Mouse (Mus musculus) small intestine, adult 2 months (tissue): ENCODE measurements around the gene Ccdc62. TPM values are rescaled to one million over a fixed set of nuclear protein-coding genes. Genes with fewer than 3 reads are reported as not detected.
A peak's percentile ranks its signal among the peaks of the same experiment; 100 is the strongest.

Experiments used
- H3K27ac ChIP-seq: fragments of 200-500 bp; 2 replicates; pipeline ENCODE4 v1.5.1; 2012; ENCODE audit warnings: low read depth, low read length, control low read depth, inconsistent platforms; ENCODE audit not compliant: insufficient read depth
- H3K27me3 ChIP-seq: fragments of 200-500 bp; 2 replicates; pipeline ENCODE4 v1.6.1; 2012; ENCODE audit warnings: mild to moderate bottlenecking, moderate library complexity, low read length, inconsistent platforms; ENCODE audit not compliant: control insufficient read depth, insufficient read depth
- H3K36me3 ChIP-seq: fragments of 200-500 bp; 2 replicates; pipeline ENCODE4 v1.6.1; 2012; ENCODE audit warnings: mild to moderate bottlenecking, low read length, control low read depth, inconsistent platforms; ENCODE audit not compliant: control insufficient read depth, insufficient read depth
- H3K4me1 ChIP-seq: fragments of 200-500 bp; 2 replicates; pipeline ENCODE4 v1.6.1; 2012; ENCODE audit warnings: low read length, inconsistent platforms, mixed read lengths; ENCODE audit not compliant: control insufficient read depth, insufficient read depth, insufficient read length
- H3K4me3 ChIP-seq: fragments of 200-500 bp; 2 replicates; pipeline ENCODE4 v1.5.1; 2012; ENCODE audit warnings: low read depth, mild to moderate bottlenecking, control low read depth, inconsistent platforms, low read length, moderate library complexity
- CTCF ChIP-seq: fragments of 200-500 bp; IDR thresholded peaks from 2 replicates; pipeline ENCODE4 v1.5.1; 2012; ENCODE audit warnings: low read depth, mild to moderate bottlenecking, control low read depth, inconsistent platforms, low read length, moderate library complexity, mixed read lengths; ENCODE audit not compliant: insufficient replicate concordance, insufficient read length; ENCODE audit errors: extremely low read depth
- POLR2A ChIP-seq: fragments of 200-500 bp; IDR thresholded peaks from 2 replicates; pipeline ENCODE4 v1.6.1; 2012; ENCODE audit warnings: low read depth, mild to moderate bottlenecking, control low read depth, inconsistent platforms, low read length, moderate library complexity
- WGBS: fragments of 180-500 bp; shearing (Covaris S2); methylation state at CpG from one replicate; pipeline ENCODE4 v1.1.7; 2018; 5-methylcytosine and 5-hydroxymethylcytosine counted together
- polyA plus RNA-seq: library from polyadenylated mRNA; depleted of rRNA; stranded (reverse); fragments of >200 nt; gene quantifications from 2 replicates; pipeline ENCODE4 v1.2.3, GENCODE M21; 2012

Ccdc62 gene
- polyA plus RNA-seq, 1 experiment: 1.9 TPM

DNA sequence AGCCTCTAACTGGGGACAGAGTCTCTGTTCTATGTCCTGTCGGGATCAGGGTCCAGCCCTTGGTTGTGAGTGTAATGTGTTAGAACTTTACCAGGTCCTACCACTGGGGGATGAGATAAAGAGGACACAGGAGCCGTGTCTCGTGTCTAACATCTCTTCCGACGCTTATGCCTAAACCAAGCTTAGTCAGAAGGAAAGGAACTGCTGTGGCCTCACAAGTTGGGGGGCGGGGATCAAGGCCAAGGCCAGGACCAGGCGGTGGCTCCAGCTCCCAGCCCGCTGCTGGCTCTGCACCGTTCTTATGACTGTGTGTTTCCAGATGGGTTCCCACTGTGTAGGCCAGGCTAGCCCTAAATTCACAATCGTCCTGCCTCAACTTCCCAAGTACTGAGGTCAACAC, 82.4 kb downstream of the Ccdc62 start:
- H3K27me3 ChIP-seq: no peaks in the 10 kb centered on the region
- peak overlapping the region; percentile 23; the same call in 1 of the 2 replicates for H3K27ac ChIP-seq
- TF ChIP-seq CTCF (no peak), POLR2A (no peak)
- peaks cover 60% of the 10 kb centered on the region for H3K4me1 ChIP-seq
- WGBS: 57% methylated on average over 10 of the region's 10 CpGs
- H3K36me3 ChIP-seq: peaks cover 18% of the 10 kb centered on the region
- no peak overlapping the region for H3K4me3 ChIP-seq

DNA sequence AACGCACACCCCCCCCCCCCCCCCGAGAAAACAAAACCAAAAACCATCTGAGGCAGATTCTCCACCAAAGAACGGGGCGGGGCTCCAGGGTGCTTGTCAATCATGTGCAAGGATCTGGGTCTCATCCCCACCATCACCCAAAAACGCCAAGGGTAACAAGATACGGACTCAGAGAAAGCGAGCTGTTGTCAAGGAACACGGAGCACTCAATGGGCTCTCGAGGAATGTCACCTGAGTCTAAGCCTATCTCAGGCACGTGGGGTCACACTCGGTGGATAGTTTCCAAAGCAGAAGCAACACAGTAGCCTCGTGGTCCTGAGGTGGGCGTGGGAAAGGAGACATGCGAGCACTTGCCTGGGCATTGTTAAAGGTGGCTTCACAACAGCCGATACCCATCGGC, 83.3 kb downstream of the Ccdc62 start:
- Histone ChIP-seq H3K36me3 (peaks cover 11% of the 10 kb centered on the region), H3K27ac (peak overlapping the region; percentile 57; the same call in 1 of the 2 replicates), H3K4me1 (peaks cover 59% of the 10 kb centered on the region), H3K27me3 (no peaks in the 10 kb centered on the region), H3K4me3 (no peak overlapping the region)
- 81% methylated on average over 16 of the region's 16 CpGs for whole genome bisulfite sequencing
- TF ChIP-seq CTCF (no peak), POLR2A (no peak)

DNA sequence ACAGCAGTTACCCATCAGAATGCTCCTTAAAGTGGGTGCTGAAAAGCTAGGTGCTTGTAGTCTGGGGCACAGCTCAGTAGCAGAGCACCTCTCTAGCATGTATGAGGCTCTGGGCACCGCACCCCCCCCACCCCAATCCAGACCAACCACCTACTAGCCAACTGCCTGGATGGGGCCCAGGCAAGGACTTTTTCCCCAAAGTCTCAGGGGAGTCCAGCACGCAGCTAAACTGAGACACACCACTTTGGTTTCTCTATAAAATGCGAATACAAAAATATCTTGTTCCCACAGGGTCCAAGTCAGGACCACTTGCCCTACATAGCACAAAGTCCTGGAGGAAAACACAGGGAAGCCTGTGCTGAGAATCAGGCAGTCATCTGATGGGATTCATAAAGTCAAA, 83.7 kb downstream of the Ccdc62 start:
- WGBS: 73% methylated on average over 3 of the region's 3 CpGs
- H3K36me3 ChIP-seq: peaks cover 7% of the 10 kb centered on the region
- peak overlapping the region; percentile 57 for H3K27ac ChIP-seq
- no peak overlapping the region for H3K4me3 ChIP-seq
- TF ChIP-seq CTCF (no peak), POLR2A (no peak)
- peaks cover 61% of the 10 kb centered on the region for H3K4me1 ChIP-seq
- H3K27me3 ChIP-seq: no peaks in the 10 kb centered on the region

DNA sequence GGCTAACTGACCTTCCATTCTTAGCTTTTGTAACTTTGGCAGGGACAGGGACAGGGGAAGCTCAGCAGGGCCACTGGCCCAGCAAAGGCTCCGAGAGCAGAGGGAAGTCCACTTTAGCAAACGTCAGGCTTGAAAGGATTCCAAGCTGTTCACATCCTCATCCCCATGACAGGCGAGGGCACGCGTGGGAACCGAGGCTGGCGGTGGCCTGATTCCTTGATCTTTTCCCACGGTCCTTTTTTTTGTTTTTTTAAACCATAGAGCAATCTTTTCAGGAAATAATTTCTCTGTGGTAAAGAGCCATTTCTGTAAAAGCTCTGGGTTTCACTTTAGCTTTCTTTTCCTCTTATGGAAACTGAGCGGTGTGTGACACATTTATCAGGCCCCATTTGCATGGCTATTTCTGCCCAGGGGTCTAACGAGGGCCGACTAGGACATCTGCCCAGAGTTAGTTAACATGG, 84.3 kb downstream of the Ccdc62 start:
- TF ChIP-seq POLR2A (no peak), CTCF (no peak)
- Histone ChIP-seq H3K4me1 (peaks cover 60% of the 10 kb centered on the region), H3K27me3 (no peaks in the 10 kb centered on the region), H3K27ac (peak overlapping the region; percentile 57), H3K36me3 (peaks cover 3% of the 10 kb centered on the region; the same call in 1 of the 2 replicates), H3K4me3 (peak overlapping the region; percentile 38)
- 53% methylated on average over 11 of the region's 11 CpGs for WGBS

DNA sequence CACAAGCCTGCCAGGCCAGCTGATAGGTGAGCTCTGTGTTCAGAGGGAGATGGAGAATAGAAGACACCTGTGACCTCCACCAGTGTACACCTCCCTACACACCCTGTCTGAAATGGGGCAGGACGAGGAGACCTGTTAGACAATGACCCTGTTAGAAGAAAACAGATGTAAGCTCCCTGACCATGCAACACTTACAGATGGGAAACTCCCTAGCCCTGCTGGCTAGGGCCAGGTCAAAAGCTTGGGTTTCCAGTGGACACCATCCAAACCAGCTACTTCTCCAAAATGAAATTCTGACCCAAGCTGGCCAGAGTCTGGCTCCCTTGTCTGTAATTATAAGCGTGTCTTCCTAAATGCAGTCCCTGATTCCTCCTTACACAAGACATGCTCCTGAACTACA, 85.2 kb downstream of the Ccdc62 start:
- H3K27me3 ChIP-seq: no peaks in the 10 kb centered on the region
- WGBS: 75% methylated on average over 2 of the region's 2 CpGs
- H3K4me3 ChIP-seq: no peak overlapping the region
- TF ChIP-seq CTCF (no peak), POLR2A (no peak)
- H3K4me1 ChIP-seq: peaks cover 57% of the 10 kb centered on the region
- H3K27ac ChIP-seq: peak overlapping the region; percentile 9; the same call in 1 of the 2 replicates
- no peaks in the 10 kb centered on the region for H3K36me3 ChIP-seq

DNA sequence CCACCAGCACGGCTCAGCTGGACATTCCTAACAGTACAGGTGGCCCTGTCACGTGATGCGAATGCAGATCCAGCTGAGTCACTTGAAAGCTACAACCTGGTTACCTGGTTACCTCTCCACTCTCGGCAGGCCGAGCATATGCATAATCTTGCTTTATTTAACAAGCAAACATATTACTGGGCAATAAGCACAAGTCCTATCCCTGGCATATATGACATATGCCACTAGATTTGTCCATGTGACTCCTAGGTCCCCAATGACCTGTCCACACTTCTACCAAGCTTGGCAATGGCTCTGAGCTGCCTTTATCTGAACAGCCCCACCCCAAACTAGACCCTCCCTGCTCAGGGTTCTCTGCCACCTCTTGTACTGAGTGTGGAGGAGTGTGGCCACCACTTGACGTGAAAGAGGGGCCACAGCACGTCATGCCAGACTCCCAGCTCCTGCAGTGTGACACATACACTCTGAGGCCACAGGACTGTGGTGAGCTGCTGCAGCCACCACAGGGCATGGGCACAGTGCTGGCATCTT, 85.9 kb downstream of the Ccdc62 start:
- H3K4me1 ChIP-seq: peaks cover 53% of the 10 kb centered on the region
- H3K27me3 ChIP-seq: no peaks in the 10 kb centered on the region
- H3K27ac ChIP-seq: 0 out of 2 replicates have a peak overlapping the region, but pooled peaks have one; percentile 5
- whole genome bisulfite sequencing: 55% methylated on average over 7 of the region's 7 CpGs
- TF ChIP-seq CTCF (no peak), POLR2A (no peak)
- peaks cover 2% of the 10 kb centered on the region; the same call in 1 of the 2 replicates for H3K36me3 ChIP-seq
- H3K4me3 ChIP-seq: no peak overlapping the region

DNA sequence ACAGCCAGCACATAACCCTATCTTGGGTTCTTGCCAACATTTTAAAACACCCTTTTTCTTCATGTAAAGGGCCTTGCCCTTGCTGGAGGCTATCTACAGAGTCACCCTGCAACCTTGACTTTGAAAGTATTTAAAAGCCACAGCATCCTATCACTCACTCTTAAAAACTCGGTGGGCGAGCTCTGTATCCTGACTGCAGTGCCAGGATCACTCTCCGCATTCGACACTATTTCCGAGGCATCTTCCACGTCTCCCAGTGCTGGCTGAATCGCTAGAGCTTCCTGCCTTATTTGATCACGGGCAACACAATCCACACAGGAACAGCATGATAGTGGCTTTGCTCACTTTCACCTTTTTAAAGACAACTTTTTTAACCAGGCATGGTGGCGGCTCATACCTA, 87.5 kb downstream of the Ccdc62 start:
- TF ChIP-seq POLR2A: no peak
- TF ChIP-seq CTCF: no peak
- H3K4me3 ChIP-seq: no peak overlapping the region
- no peaks in the 10 kb centered on the region for H3K27me3 ChIP-seq
- H3K27ac ChIP-seq: no peak overlapping the region
- peaks cover 45% of the 10 kb centered on the region for H3K4me1 ChIP-seq
- WGBS: 78% methylated on average over 9 of the region's 9 CpGs
- H3K36me3 ChIP-seq: peaks cover 2% of the 10 kb centered on the region; the same call in 1 of the 2 replicates
